Mouse (Mus musculus) adrenal gland, adult (tissue): ENCODE results near the gene Gpd1l.
"Not testable (repeated sequence)": the region's sequence is repeated elsewhere in the genome, so short reads cannot be mapped to it uniquely, and the experiment has no call there.

Experiments
- DNase-seq, 2 experiments: peaks; one replicate each; pipeline ENCODE4 v3.0.0; 2022 to 2023; ENCODE audit warnings: low spot score in 1 of 2; ENCODE audit not compliant: inconsistent age in 2 of 2

Gene Gpd1l

GRCm38 (mm10) chr9:114933723-114934171 lies at the start of gene Gpd1l:
Gene Gpd1l, minus strand, starts transcription at chr9:114933987.
- DNase-seq, result peak; percentile 99

- no peak for DNase-seq
Measured at GRCm38 (mm10) chr9:114982689-114983360, 49.0 kb upstream of the Gpd1l start, which contains the start of gene Rps27rt. Gene Rps27rt, minus strand, starts transcription at chr9:114982739.

GRCm38 (mm10) chr9:114979969-114980368 lies 46.2 kb upstream of the Gpd1l start:
- DNase-seq, result no peak

DNA sequence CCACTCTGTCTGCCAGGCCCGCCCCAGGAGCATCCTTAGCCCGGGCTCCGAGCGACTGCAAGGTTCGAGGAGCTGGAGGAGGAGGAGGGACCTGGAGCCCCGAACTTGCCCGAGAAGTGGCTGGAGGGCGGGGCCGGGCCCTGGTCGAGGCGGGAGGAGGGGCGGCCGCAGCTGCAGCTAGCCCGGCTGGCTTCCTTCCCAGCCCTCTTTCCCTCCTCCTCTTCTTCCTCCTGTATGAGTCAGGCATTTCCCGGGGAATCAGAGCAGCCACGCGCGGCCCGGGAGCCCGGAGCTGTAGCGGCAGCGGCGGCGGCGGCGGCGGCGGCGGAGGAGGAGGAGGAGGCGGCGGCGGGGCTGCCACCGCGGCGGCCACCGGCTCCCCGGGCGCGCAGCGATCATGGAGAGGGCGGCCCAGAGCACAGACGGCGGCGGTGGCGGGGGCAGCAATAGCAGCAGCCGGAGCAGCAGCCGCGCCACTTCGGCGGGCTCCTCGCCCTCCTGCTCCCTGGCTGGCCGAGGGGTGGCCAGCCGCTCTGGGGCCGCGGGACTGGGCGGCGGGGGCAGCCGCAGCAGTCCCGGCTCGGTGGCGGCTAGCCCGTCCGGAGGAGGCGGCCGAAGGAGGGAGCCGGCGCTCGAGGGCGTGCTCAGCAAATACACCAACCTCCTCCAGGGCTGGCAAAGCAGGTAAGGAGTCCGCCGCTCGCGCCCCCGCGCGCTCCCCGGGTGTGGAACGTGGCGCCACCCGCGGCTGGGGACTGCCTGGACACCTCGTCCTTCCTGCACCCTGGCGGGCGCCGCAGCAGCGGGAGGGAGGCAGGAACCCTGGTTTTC lies 44.7 kb upstream of the Gpd1l start, which contains the start of gene Osbpl10:
Gene Osbpl10, plus strand, starts transcription at position 289 of the 831 bp plus-strand sequence.
- DNase-seq, result peak; percentile 85 to 92

DNA sequence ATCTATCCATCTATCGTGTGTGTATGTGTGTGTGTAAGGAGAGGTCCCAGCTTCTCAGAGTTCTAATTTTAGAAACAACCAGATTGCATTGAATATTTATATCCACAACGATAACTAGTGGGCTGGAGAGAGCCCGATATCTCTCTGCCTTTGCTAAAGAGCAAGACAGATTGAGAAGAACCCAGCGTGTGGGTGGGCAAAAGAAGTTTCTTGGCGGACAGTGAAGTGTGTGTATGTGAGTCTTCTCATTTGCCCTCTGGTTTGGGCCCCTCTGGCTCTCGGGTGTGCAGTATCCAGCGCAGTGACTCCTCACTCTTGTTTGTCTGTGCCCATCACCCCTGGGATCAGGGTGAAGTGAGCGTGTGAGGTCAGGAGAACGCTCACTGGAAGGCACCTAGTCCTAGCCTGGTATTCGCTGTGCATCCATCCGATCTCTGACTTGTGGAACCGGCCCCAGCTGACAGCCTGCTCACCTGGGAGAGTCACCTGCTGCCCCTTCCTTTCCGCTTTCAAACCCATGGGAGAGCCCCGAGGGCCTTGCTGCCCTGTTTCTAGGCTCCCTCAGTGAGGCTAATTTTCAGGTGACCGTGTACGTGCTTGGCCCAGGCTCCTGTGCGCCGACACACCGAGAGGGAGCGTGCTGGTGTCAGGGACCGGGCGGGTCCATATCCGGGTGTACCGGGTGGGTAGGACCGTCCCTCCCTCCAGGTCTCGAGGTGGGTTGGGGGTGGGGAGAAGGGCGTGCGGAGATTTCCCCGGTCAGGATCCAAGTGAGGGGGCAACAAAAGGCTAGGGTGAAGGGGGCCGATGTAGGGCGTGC lies 43.9 kb upstream of the Gpd1l start:
- no peak for DNase-seq

DNA sequence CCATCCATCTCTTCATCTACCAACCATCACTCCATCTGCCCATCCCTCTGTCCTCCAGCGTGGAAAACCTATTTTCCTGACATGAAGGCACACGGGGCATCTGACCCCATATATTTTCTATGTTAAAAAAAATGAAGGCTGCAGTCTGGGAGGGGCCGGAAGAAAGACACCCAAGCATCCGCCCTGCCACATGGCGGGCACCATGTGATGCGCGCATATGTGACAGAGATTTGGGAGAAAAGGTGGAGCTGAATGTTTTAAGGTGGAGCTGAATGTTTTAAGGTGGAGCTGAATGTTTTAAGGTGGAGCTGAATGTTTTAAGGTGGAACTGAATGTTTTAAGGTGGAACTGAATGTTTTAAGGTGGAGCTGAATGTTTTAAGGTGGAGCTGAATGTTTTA lies 32.5 kb upstream of the Gpd1l start:
- DNase-seq, result not testable (repeated sequence)

GRCm38 (mm10) chr9:114964093-114964492 lies 30.3 kb upstream of the Gpd1l start:
- no peak for DNase-seq

DNA sequence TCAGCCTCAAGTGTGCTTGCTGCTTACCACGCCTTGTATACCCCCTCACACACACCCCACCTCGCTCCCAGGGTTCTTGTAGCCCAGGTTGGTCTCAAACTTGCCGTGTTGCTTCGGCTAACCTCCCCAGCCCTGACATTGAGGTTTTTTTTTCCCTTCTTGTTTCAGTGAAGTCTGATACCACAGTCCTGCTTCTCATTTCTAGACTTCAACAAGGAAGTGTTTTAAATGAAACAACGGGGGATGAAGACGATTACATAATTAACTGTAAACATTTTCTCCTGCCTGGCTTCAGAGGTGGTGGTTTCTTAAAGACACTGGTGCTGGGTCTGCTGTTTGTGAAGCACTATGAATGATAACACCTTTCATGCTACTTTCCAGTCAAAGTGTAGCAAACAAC lies 27.1 kb upstream of the Gpd1l start:
- no peak for DNase-seq

GRCm38 (mm10) chr9:114960043-114960789 lies 26.4 kb upstream of the Gpd1l start:
- DNase-seq, result no peak

DNA sequence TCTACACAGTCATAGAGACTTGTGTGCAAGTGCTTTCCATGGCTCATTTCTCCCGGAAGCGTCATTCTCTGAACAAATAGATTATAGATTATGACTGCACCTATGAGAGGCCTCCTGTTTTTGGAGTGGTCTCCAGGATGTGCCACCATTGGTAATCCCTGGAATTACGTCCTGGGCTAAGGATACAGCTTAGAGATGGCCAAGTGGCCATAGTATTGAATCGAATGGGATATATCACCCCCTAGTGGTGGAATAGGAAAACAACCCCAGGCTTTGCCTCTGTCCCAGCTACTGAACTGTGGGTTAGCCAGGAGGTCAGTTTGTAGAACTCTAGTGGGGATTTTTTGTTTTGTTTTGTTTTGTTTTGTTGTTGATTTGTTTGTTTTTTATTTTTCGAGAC lies 23.2 kb upstream of the Gpd1l start:
- peak in 1 of 2 experiments; percentile 78 for DNase-seq

DNA sequence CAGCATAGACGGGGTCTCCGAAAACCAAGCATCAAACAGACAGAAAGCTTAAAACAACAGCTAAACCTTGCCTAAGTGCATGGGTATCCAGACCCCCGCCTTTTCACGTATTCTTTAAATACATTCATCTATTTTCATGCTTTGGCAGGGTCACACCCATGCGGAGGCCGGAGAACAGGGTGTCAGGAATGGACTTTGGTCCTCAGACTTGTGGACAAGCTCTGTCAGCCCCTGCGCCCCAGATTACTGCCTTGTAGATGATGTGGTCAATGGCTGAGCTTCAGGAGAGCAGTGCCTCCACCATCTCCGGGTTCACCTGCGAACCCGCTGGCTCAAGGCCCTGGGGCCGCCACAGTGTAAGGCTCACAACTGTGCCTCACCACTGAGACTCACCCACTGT lies 21.6 kb upstream of the Gpd1l start:
- no peak for DNase-seq

DNA sequence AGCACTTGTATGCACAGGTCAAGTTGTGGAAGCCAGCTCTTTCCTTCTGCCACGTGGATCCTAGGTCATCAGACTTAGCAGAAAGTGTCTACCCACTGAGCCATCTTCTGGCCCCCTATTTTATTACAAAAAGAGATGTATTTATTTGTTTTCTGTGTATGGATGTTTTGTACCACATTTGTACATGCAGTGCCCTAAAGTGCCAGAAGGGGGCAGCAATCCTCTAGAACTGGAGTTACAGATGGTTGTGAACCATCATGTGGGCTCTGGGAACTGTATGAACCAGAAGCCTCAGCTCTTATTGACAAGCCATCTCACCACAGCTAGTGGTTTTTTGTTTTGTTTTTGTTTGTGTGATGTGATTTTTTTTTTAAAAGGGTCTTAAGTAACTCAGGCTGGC lies 19.1 kb upstream of the Gpd1l start:
- peak in 1 of 2 experiments; percentile 41 for DNase-seq

GRCm38 (mm10) chr9:114948395-114948794 lies 14.6 kb upstream of the Gpd1l start:
- peak; percentile 46 to 73 for DNase-seq

DNA sequence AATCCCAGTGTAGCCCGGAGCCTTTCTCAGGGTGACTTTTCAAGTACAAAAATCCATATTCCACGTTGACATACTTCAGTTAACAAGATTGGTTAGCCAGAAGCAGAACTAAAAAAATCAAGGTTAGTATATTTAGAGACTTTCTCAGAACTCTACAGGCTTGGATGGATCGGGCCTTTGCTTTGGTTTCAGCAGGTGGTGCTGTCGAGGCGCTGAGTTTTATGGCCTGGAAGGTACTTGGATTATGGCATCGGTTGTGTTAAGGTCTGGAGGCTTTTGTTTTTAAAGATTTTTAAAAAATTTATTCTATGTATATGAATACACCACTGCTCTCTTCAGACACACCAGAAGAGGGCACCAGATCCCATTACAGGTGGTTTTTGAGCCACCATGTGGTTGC lies 11.8 kb upstream of the Gpd1l start:
- DNase-seq, result no peak

DNA sequence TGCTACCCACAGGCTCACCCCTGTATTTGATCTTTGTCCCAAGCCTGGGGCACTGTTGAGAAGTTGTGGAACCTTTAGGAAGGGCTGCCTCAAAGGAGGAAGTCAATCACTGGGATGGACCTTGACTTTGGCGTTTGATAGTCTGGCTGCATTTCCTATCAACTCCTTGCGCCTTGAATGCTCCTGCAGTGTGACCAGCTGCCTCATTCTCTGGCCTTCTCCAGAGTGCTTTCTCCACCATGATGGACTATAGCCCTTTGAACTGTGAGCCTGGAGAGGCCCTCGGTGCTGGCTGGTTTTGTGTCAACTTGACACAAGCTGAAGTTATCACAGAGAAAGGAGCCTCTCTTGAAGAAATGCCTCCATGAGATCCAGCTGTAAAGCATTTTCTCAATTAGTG lies 10.9 kb upstream of the Gpd1l start:
- no peak for DNase-seq

GRCm38 (mm10) chr9:114936687-114937086 lies 2.9 kb upstream of the Gpd1l start:
- DNase-seq, result no peak

DNA sequence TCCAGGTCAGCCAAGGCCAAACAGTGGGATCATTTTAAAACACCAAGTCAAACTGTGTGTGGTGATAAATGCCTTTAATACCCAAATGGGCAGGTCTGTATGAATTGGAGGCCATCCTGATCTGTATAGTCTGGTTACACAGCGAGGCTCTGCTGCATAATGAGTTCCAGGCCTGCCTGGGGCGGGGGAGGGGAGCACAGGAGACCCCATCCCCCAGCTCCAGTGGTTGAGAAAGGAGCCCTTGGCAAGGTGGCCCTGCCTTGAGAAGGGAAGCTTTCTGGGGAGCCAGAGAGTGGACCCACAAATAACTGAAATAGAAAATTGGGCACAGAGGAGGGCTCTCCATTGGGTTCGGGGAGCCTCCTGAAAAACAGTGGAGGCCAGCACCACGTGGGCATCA lies 1.5 kb upstream of the Gpd1l start:
- no peak for DNase-seq

- DNase-seq, result no peak
Measured at GRCm38 (mm10) chr9:114934231-114934630, 444 bp upstream of the Gpd1l start.

GRCm38 (mm10) chr9:114933037-114933722 lies 607 bp downstream of the Gpd1l start:
- DNase-seq, result no peak

- DNase-seq, result peak; percentile 66 to 75
Measured at GRCm38 (mm10) chr9:114932607-114933006, 1.2 kb downstream of the Gpd1l start.
